Mouse (Mus musculus) forebrain, embryonic 13.5 days (tissue): Measurements from ENCODE around the gene Gbp5. TPM values are rescaled to one million over a fixed set of nuclear protein-coding genes. Genes with fewer than 3 reads are reported as not detected.
"Not testable (repeated sequence)": the region's sequence is repeated elsewhere in the genome, so short reads cannot be mapped to it uniquely, and the experiment has no call there.

Experiments used
- ATAC-seq: fragments of 200-750 bp; cut with Nextera tagmentation; 2 replicates; pipeline ENCODE4 v1.8.0; 2017
- H3K27ac ChIP-seq: fragments of 300-500 bp; sonication (generic); 2 replicates; pipeline ENCODE4 v1.5.1; 2015; ENCODE audit warnings: inconsistent platforms, mild to moderate bottlenecking, moderate library complexity
- H3K27me3 ChIP-seq: fragments of 300-500 bp; sonication (generic); 2 replicates; pipeline ENCODE4 v1.6.1; 2015; ENCODE audit warnings: mild to moderate bottlenecking, inconsistent platforms
- H3K36me3 ChIP-seq: fragments of 300-500 bp; sonication (generic); 2 replicates; pipeline ENCODE4 v1.6.1; 2015; ENCODE audit warnings: mild to moderate bottlenecking, inconsistent platforms; ENCODE audit not compliant: poor library complexity, severe bottlenecking
- H3K4me1 ChIP-seq: fragments of 300-500 bp; sonication (generic); 2 replicates; pipeline ENCODE4 v1.6.1; 2015; ENCODE audit warnings: inconsistent platforms
- H3K4me2 ChIP-seq: fragments of 300-500 bp; sonication (generic); 2 replicates; pipeline ENCODE4 v1.6.1; 2015; ENCODE audit warnings: inconsistent platforms, mild to moderate bottlenecking, moderate library complexity
- H3K4me3 ChIP-seq: fragments of 300-500 bp; sonication (generic); 2 replicates; pipeline ENCODE4 v1.5.1; 2015; ENCODE audit warnings: mild to moderate bottlenecking, inconsistent platforms
- H3K9ac ChIP-seq: fragments of 300-500 bp; sonication (generic); 2 replicates; pipeline ENCODE4 v1.6.1; 2015; ENCODE audit warnings: mild to moderate bottlenecking, inconsistent platforms
- H3K9me3 ChIP-seq: fragments of 300-500 bp; sonication (generic); replicated peaks from 2 replicates; pipeline ENCODE4 v1.6.1; 2016; ENCODE audit warnings: inconsistent platforms
- WGBS: fragments of 180-500 bp; shearing (Covaris S2); methylation state at CpG from one replicate; pipeline ENCODE4 v1.1.7; 2015; 5-methylcytosine and 5-hydroxymethylcytosine counted together
- polyA plus RNA-seq: library from polyadenylated mRNA; unstranded; fragments of >200 nt; fragmentation: Nextera tagmentation; extraction: Ambion mirVana; gene quantifications from 2 replicates; pipeline ENCODE4 v1.2.1, GENCODE M21; 2015

Gene Gbp5
- polyA plus RNA-seq, 1 experiment from 2014 or later, result not detected

DNA sequence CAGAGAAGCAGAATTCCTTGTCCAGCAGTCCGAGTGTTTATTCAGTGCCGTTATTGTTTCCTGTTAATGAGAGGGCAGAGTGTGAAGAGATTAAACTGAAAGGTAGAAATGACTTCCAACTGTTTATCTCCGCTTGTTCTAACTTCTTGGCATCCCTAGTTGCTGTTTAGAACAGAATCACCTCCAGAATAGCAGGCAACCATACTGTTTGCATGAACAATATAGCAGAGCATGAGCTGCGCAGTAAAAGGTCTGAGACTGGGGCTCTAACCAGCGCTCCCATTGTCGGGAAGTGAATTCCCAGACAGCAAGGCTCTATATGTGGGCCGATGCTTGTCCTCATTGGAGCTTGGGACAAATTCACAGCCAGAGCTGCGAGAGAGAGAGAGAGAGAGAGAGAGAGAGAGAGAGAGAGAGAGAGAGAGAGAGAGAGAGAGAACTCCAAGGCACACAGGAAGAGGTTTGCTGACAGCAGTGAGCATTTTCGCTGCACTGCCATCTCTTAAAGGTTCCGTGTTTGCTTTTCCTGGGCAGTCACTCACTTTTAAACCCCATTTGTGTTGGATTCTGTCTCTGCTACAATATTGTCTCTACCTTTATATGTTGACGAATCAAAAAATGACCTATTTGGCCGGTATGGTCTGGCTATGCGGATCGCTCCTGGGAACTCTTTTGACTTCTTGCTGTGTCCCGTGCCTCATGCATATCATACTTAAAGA is 3.5 kb downstream of the Gbp5 start:
- WGBS, result 46% methylated on average over 15 of the region's 15 CpGs
- H3K27ac ChIP-seq, result no peak overlapping the region
- no peaks in the 10 kb centered on the region for H3K9me3 ChIP-seq
- H3K4me2 ChIP-seq, result peak overlapping the region; percentile 33; the same call in 1 of the 2 replicates
- peaks cover 7% of the 10 kb centered on the region; the same call in 1 of the 2 replicates for H3K4me1 ChIP-seq
- no peaks in the 10 kb centered on the region for H3K27me3 ChIP-seq
- no peak overlapping the region for H3K9ac ChIP-seq
- no peaks in the 10 kb centered on the region for H3K36me3 ChIP-seq
- no peak overlapping the region for H3K4me3 ChIP-seq
- no peak for ATAC-seq

GRCm38 (mm10) chr3:142498941-142499340 is 5.2 kb downstream of the Gbp5 start:
- H3K27me3 ChIP-seq, result no peaks in the 10 kb centered on the region
- peaks cover 7% of the 10 kb centered on the region; the same call in 1 of the 2 replicates for H3K4me1 ChIP-seq
- no peak overlapping the region for H3K27ac ChIP-seq
- no peak overlapping the region for H3K4me3 ChIP-seq
- H3K36me3 ChIP-seq, result no peaks in the 10 kb centered on the region
- H3K9ac ChIP-seq, result no peak overlapping the region
- WGBS, result 80% methylated on average over 5 of the region's 5 CpGs
- no peak overlapping the region for H3K4me2 ChIP-seq
- ATAC-seq, result peak; percentile 38; the same call in 1 of the 2 replicates
- H3K9me3 ChIP-seq, result no peaks in the 10 kb centered on the region

- Histone ChIP-seq H3K4me2 (no peak overlapping the region), H3K9me3 (no peaks in the 10 kb centered on the region), H3K27me3 (no peaks in the 10 kb centered on the region), H3K27ac (no peak overlapping the region), H3K4me3 (no peak overlapping the region), H3K4me1 (peaks cover 15% of the 10 kb centered on the region), H3K36me3 (no peaks in the 10 kb centered on the region), H3K9ac (no peak overlapping the region)
- 33% methylated on average over 3 of the region's 3 CpGs for WGBS
- no peak for ATAC-seq
These were observed 34.3 kb downstream of the Gbp5 start for GRCm38 (mm10) chr3:142528116-142528515.

GRCm38 (mm10) chr3:142529597-142529996 is 35.8 kb downstream of the Gbp5 start:
- peak overlapping the region; percentile 50 for H3K4me3 ChIP-seq
- no peaks in the 10 kb centered on the region for H3K36me3 ChIP-seq
- H3K9ac ChIP-seq, result peak overlapping the region; percentile 63; the same call in 1 of the 2 replicates
- peak overlapping the region; percentile 96 for H3K4me2 ChIP-seq
- H3K9me3 ChIP-seq, result no peaks in the 10 kb centered on the region
- no peaks in the 10 kb centered on the region for H3K27me3 ChIP-seq
- no peak for ATAC-seq
- no peak overlapping the region for H3K27ac ChIP-seq
- 71% methylated on average over 2 of the region's 2 CpGs for WGBS
- H3K4me1 ChIP-seq, result peaks cover 15% of the 10 kb centered on the region

DNA sequence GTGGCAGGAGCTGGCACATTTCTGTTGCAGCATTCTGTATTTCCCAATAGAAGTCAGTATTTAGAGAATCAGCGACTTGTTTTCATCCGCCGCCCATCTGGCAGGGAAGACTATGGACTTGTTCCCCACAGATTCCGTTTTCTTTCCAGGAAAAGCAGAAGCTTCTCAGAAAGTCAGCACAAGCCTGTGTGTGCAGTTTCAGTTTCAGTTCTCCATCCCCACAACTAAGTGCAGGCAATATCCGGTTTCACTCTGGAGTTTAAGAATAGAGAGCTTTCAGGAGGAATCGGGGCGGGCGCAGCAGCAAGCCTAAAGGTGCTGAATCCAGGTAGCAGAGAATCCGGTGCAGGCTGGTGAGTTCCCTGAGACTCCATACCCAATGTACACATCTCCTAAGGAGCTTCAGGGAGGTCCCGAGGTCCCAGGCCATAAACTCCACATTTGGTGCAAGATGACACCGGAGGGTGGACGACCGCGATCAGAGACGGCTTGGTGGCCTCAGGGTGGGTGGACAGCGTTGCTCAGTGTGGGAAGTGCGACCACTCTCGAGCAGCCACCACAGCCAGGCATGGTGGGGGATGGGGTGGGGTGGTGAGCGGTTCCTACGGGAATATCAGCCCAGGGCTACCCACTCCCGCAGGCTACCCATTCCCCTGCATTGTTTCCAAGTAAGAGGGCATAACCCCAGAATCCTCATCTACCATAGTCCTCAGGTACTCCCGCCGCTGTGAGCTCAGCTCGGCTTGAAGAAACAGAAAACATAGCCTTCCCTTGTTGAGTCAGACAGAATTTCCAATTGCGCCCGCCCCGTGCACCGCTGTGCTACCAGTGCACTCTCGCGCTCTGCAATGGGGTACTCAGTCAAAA is 36.5 kb downstream of the Gbp5 start, which contains the start of gene Gbp7:
TSS of gene Gbp7 (plus strand) at position 256 of the 867 bp plus-strand sequence.
- WGBS, result 1% methylated on average over 30 of the region's 30 CpGs
- H3K4me3 ChIP-seq, result peak within 1 kb of the TSS; percentile 50
- ATAC-seq, result peak; percentile 83
- H3K9me3 ChIP-seq, result no peaks in the 10 kb centered on the region
- peak within 1 kb of the TSS; percentile 96 for H3K4me2 ChIP-seq
- H3K27ac ChIP-seq, result no peak within 1 kb of the TSS
- H3K36me3 ChIP-seq, result no peaks in the 10 kb centered on the region
- H3K4me1 ChIP-seq, result peaks cover 15% of the 10 kb centered on the region
- no peaks in the 10 kb centered on the region for H3K27me3 ChIP-seq
- peak within 1 kb of the TSS; percentile 63 for H3K9ac ChIP-seq

- Histone ChIP-seq H3K36me3 (no peaks in the 10 kb centered on the region), H3K4me3 (no peak overlapping the region), H3K4me2 (no peak overlapping the region), H3K9me3 (no peaks in the 10 kb centered on the region), H3K27ac (no peak overlapping the region), H3K9ac (no peak overlapping the region), H3K4me1 (peaks cover 15% of the 10 kb centered on the region), H3K27me3 (no peaks in the 10 kb centered on the region)
- ATAC-seq, result no peak
- 88% methylated on average over 3 of the region's 3 CpGs for WGBS
These were observed 37.8 kb downstream of the Gbp5 start for GRCm38 (mm10) chr3:142531595-142531994.

- Histone ChIP-seq H3K4me2 (no peak overlapping the region), H3K36me3 (no peaks in the 10 kb centered on the region), H3K27me3 (no peaks in the 10 kb centered on the region), H3K27ac (no peak overlapping the region), H3K4me1 (peaks cover 15% of the 10 kb centered on the region), H3K4me3 (no peak overlapping the region), H3K9ac (no peak overlapping the region), H3K9me3 (no peaks in the 10 kb centered on the region)
- WGBS, result 92% methylated on average over 3 of the region's 3 CpGs
- ATAC-seq, result no peak
These were observed 39.4 kb downstream of the Gbp5 start for GRCm38 (mm10) chr3:142533185-142533584.

GRCm38 (mm10) chr3:142535667-142536066 is 41.9 kb downstream of the Gbp5 start:
- WGBS, result 73% methylated on average over 1 of the region's 1 CpGs
- Histone ChIP-seq H3K4me2 (no peak overlapping the region), H3K27ac (no peak overlapping the region), H3K27me3 (no peaks in the 10 kb centered on the region), H3K4me1 (peaks cover 4% of the 10 kb centered on the region; the same call in 1 of the 2 replicates), H3K36me3 (no peaks in the 10 kb centered on the region), H3K4me3 (no peak overlapping the region), H3K9ac (no peak overlapping the region), H3K9me3 (no peaks in the 10 kb centered on the region)
- no peak for ATAC-seq

DNA sequence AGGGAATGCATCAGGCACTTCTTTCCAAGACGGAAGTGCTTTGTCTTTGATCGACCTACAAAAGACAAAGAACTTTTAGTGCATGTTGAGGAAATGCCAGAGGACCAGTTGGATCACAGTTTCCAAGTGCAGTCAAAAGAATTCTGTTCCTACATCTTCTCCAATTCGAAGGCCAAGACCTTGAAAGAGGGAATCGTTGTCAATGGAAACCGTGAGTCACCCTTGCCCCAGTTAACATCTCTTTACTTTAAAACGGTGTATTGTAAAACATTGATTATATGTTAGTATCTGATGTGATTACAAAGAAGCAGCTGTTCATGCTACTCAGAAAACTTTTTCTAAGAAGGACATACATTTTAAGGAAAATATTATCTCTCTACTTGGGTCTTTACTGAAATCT is 47.6 kb downstream of the Gbp5 start:
- Histone ChIP-seq H3K27me3 (no peaks in the 10 kb centered on the region), H3K4me3 (no peak overlapping the region), H3K9ac (no peak overlapping the region), H3K36me3 (no peaks in the 10 kb centered on the region), H3K4me2 (no peak overlapping the region), H3K27ac (no peak overlapping the region), H3K9me3 (no peaks in the 10 kb centered on the region), H3K4me1 (no peaks in the 10 kb centered on the region)
- 81% methylated on average over 6 of the region's 6 CpGs for WGBS
- no peak for ATAC-seq

GRCm38 (mm10) chr3:142542776-142543175 is 49.0 kb downstream of the Gbp5 start:
- ATAC-seq, H3K9me3 ChIP-seq, H3K27me3 ChIP-seq, H3K4me3 ChIP-seq, H3K9ac ChIP-seq, H3K4me2 ChIP-seq, H3K4me1 ChIP-seq, H3K36me3 ChIP-seq, H3K27ac ChIP-seq: not testable (repeated sequence)
- WGBS, result 80% methylated on average over 12 of the region's 12 CpGs

DNA sequence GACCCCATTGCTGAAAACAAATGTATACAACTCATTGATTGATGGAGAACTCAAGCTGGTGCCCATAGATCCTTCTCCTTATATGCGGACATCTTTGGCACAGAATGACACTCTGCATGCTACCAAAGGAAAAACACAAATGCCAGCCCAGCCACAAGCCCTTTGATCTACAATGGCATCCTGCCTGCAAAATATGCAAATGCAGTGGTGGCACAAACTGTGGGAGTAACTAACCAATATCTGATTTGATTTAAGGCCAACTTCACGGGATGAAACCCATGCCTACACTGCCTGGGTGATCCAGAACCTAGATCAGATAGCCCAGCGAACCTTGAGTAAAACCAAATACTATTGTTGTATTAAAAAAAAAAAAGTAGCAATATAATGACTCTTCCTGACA is 52.9 kb downstream of the Gbp5 start:
- 68% methylated on average over 3 of the region's 3 CpGs for WGBS
- no peaks in the 10 kb centered on the region for H3K4me1 ChIP-seq
- no peak overlapping the region for H3K4me2 ChIP-seq
- no peak overlapping the region for H3K27ac ChIP-seq
- H3K9ac ChIP-seq, result no peak overlapping the region
- ATAC-seq, result no peak
- no peak overlapping the region for H3K4me3 ChIP-seq
- no peaks in the 10 kb centered on the region for H3K27me3 ChIP-seq
- H3K9me3 ChIP-seq, result no peaks in the 10 kb centered on the region
- no peaks in the 10 kb centered on the region for H3K36me3 ChIP-seq

- no peaks in the 10 kb centered on the region for H3K4me1 ChIP-seq
- WGBS, result 87% methylated on average over 3 of the region's 3 CpGs
- ATAC-seq, result no peak
- no peak overlapping the region for H3K4me3 ChIP-seq
- no peaks in the 10 kb centered on the region for H3K9me3 ChIP-seq
- H3K9ac ChIP-seq, result no peak overlapping the region
- H3K27ac ChIP-seq, result no peak overlapping the region
- H3K27me3 ChIP-seq, result no peaks in the 10 kb centered on the region
- no peak overlapping the region for H3K4me2 ChIP-seq
- no peaks in the 10 kb centered on the region for H3K36me3 ChIP-seq
These were observed 56.4 kb downstream of the Gbp5 start for GRCm38 (mm10) chr3:142550052-142550676.
